Mouse (Mus musculus) small intestine, adult 2 months (tissue): ENCODE data around the gene Pcgf1. TPM values are rescaled to one million over a fixed set of nuclear protein-coding genes. Genes with fewer than 3 reads are reported as not detected.

Experiments
- H3K27ac ChIP-seq: fragments of 200-500 bp; 2 replicates; pipeline ENCODE4 v1.5.1; 2012; ENCODE audit warnings: low read depth, low read length, control low read depth, inconsistent platforms; ENCODE audit not compliant: insufficient read depth
- H3K27me3 ChIP-seq: fragments of 200-500 bp; 2 replicates; pipeline ENCODE4 v1.6.1; 2012; ENCODE audit warnings: mild to moderate bottlenecking, moderate library complexity, low read length, inconsistent platforms; ENCODE audit not compliant: control insufficient read depth, insufficient read depth
- H3K36me3 ChIP-seq: fragments of 200-500 bp; 2 replicates; pipeline ENCODE4 v1.6.1; 2012; ENCODE audit warnings: mild to moderate bottlenecking, low read length, control low read depth, inconsistent platforms; ENCODE audit not compliant: control insufficient read depth, insufficient read depth
- H3K4me1 ChIP-seq: fragments of 200-500 bp; 2 replicates; pipeline ENCODE4 v1.6.1; 2012; ENCODE audit warnings: low read length, inconsistent platforms, mixed read lengths; ENCODE audit not compliant: control insufficient read depth, insufficient read depth, insufficient read length
- H3K4me3 ChIP-seq: fragments of 200-500 bp; 2 replicates; pipeline ENCODE4 v1.5.1; 2012; ENCODE audit warnings: low read depth, mild to moderate bottlenecking, control low read depth, inconsistent platforms, low read length, moderate library complexity
- CTCF ChIP-seq: fragments of 200-500 bp; IDR thresholded peaks from 2 replicates; pipeline ENCODE4 v1.5.1; 2012; ENCODE audit warnings: low read depth, mild to moderate bottlenecking, control low read depth, inconsistent platforms, low read length, moderate library complexity, mixed read lengths; ENCODE audit not compliant: insufficient replicate concordance, insufficient read length; ENCODE audit errors: extremely low read depth
- POLR2A ChIP-seq: fragments of 200-500 bp; IDR thresholded peaks from 2 replicates; pipeline ENCODE4 v1.6.1; 2012; ENCODE audit warnings: low read depth, mild to moderate bottlenecking, control low read depth, inconsistent platforms, low read length, moderate library complexity
- WGBS: fragments of 180-500 bp; shearing (Covaris S2); methylation state at CpG from one replicate; pipeline ENCODE4 v1.1.7; 2018; 5-methylcytosine and 5-hydroxymethylcytosine counted together
- polyA plus RNA-seq: library from polyadenylated mRNA; depleted of rRNA; stranded (reverse); fragments of >200 nt; gene quantifications from 2 replicates; pipeline ENCODE4 v1.2.3, GENCODE M21; 2012

Pcgf1 gene
- polyA plus RNA-seq, 1 experiment, result 9.9 TPM

DNA sequence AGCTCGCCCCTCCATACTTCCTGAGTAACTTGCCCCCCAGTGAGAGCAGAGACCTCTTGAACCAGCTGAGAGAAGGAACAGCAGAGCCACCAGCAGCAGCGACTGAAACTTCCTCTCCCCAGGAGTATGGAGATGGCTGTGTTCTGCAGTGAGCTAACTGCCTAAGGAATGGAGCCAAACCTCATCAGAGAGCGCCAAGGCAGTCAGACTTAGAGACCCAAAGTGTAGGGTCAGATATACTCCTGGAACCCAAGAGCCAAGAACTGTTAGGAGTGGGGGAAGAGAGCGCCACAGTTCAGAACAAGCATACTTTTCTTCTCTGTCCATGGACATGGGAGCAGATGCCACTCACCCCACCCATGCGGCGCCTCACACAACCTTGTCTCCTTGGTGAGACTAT is 11.2 kb upstream of the Pcgf1 start:
- Histone ChIP-seq H3K27ac (no peak overlapping the region), H3K27me3 (peaks cover 47% of the 10 kb centered on the region), H3K4me1 (peaks cover 22% of the 10 kb centered on the region), H3K4me3 (no peak overlapping the region), H3K36me3 (peaks cover 8% of the 10 kb centered on the region; the same call in 1 of the 2 replicates)
- TF ChIP-seq CTCF, result no peak
- no peak for TF ChIP-seq POLR2A
- WGBS, result 77% methylated on average over 6 of the region's 6 CpGs

- Histone ChIP-seq H3K4me1 (peaks cover 22% of the 10 kb centered on the region), H3K27ac (no peak overlapping the region), H3K4me3 (peak overlapping the region; percentile 41), H3K36me3 (peaks cover 7% of the 10 kb centered on the region; the same call in 1 of the 2 replicates), H3K27me3 (peaks cover 62% of the 10 kb centered on the region)
- TF ChIP-seq CTCF (no peak), POLR2A (no peak)
- 31% methylated on average over 8 of the region's 8 CpGs for WGBS
Measured at GRCm38 (mm10) chr6:83068221-83068620, 9.4 kb upstream of the Pcgf1 start.

DNA sequence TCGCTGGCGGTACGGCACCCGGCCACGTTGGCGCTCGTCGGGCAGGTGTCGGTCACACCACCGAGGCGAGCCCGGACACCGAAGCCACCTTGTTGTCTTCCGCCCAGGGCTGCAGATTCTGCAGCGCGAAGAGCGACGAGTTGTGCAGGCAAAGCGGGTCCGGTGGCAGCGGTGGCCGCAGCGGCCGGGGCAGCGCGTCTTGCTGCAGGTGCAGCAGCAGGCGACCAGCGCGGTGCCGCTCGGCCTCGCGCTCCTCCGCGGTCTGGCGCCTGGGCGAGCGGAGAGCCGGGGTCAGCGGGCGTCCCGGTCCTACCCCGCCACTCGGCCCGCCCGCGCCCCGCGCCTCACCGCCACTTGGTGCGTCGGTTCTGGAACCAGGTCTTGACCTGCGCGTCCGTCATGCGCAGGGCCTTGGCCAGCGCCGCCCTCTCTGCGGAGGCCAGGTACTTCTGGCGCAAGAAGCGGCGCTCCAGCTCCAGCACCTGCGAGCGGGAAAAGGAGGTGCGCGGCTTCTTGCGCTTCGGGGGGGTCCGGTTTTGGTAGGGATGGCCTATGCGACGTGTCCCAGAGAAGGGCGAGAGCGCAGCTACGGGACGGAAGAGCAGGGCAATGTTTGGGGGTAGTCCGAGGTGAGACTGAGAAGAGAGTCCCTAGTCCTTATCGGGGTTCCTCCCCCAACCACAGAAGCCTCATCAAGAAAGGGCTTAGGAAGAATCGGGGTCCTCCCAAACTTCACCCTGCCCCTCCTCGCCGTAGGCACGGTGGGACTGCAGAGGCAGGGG is 8.8 kb upstream of the Pcgf1 start:
- H3K4me1 ChIP-seq, result peaks cover 22% of the 10 kb centered on the region
- H3K4me3 ChIP-seq, result peak overlapping the region; percentile 41
- H3K36me3 ChIP-seq, result peaks cover 7% of the 10 kb centered on the region; the same call in 1 of the 2 replicates
- WGBS, result 2% methylated on average over 81 of the region's 81 CpGs
- peaks cover 62% of the 10 kb centered on the region for H3K27me3 ChIP-seq
- no peak overlapping the region for H3K27ac ChIP-seq
- TF ChIP-seq CTCF (no peak), POLR2A (no peak; the same call in 1 of the 2 replicates)

GRCm38 (mm10) chr6:83069488-83070246 is 8.0 kb upstream of the Pcgf1 start:
- Histone ChIP-seq H3K36me3 (peaks cover 7% of the 10 kb centered on the region; the same call in 1 of the 2 replicates), H3K4me3 (peak overlapping the region; percentile 41), H3K4me1 (peaks cover 22% of the 10 kb centered on the region), H3K27ac (no peak overlapping the region), H3K27me3 (peaks cover 62% of the 10 kb centered on the region)
- TF ChIP-seq CTCF (no peak), POLR2A (no peak)
- 3% methylated on average over 69 of the region's 69 CpGs for WGBS

GRCm38 (mm10) chr6:83070247-83070310 is 7.6 kb upstream of the Pcgf1 start, which contains the start of gene Tlx2:
TSS of gene Tlx2 (minus strand) at chr6:83070293.
- no peak for TF ChIP-seq CTCF
- TF ChIP-seq POLR2A, result no peak
- H3K27ac ChIP-seq, result no peak within 1 kb of the TSS
- WGBS, result 2% methylated on average over 10 of the region's 10 CpGs
- peaks cover 22% of the 10 kb centered on the region for H3K4me1 ChIP-seq
- H3K4me3 ChIP-seq, result peak within 1 kb of the TSS; percentile 41
- H3K27me3 ChIP-seq, result peaks cover 58% of the 10 kb centered on the region
- H3K36me3 ChIP-seq, result peaks cover 7% of the 10 kb centered on the region; the same call in 1 of the 2 replicates

- 2% methylated on average over 58 of the region's 58 CpGs for WGBS
- Histone ChIP-seq H3K27ac (no peak overlapping the region), H3K4me1 (peaks cover 22% of the 10 kb centered on the region), H3K36me3 (peaks cover 5% of the 10 kb centered on the region; the same call in 1 of the 2 replicates), H3K27me3 (peaks cover 56% of the 10 kb centered on the region), H3K4me3 (peak overlapping the region; percentile 31; the same call in 1 of the 2 replicates)
- TF ChIP-seq POLR2A (no peak), CTCF (no peak)
Measured at GRCm38 (mm10) chr6:83070311-83071219, 7.1 kb upstream of the Pcgf1 start.

DNA sequence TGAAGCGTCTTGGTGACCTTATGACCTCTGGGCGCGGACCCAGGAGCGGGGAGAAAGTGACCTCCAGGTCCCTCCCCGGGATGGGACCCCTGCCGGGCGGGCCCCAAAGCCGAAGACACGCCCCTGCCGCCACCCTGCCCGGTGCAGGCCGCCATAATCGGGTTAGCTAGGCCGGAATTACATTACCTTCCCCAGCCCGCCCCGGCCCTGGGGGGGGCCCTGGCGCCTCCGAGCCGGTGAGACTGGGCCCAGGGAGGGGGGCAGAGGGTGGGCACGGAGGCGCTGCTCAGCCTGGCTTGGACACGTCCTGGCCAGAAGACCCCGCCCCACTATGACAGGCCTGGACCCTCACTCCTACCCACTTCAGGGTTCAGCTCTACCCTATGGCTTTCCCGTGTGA is 6.4 kb upstream of the Pcgf1 start:
- no peak overlapping the region for H3K27ac ChIP-seq
- TF ChIP-seq POLR2A (no peak), CTCF (no peak)
- peaks cover 22% of the 10 kb centered on the region for H3K4me1 ChIP-seq
- peaks cover 5% of the 10 kb centered on the region; the same call in 1 of the 2 replicates for H3K36me3 ChIP-seq
- H3K4me3 ChIP-seq, result no peak overlapping the region
- 5% methylated on average over 23 of the region's 24 CpGs for WGBS
- peaks cover 55% of the 10 kb centered on the region for H3K27me3 ChIP-seq
